Mouse (Mus musculus) brain, embryonic 14.5 days (tissue): ENCODE measurements around the gene Plekha4.

Source experiments
- CTCF ChIP-seq: fragments of 200-500 bp; IDR thresholded peaks from 2 replicates; pipeline ENCODE4 v1.5.1; 2012; ENCODE audit warnings: inconsistent platforms, mild to moderate bottlenecking, moderate library complexity, borderline replicate concordance; ENCODE audit not compliant: insufficient read depth, insufficient read length; ENCODE audit errors: extremely low read depth
- POLR2A ChIP-seq: fragments of 200-500 bp; IDR thresholded peaks from 2 replicates; pipeline ENCODE4 v1.6.1; 2012; ENCODE audit warnings: mild to moderate bottlenecking, inconsistent platforms, borderline replicate concordance; ENCODE audit not compliant: poor library complexity, insufficient read depth, insufficient read length, severe bottlenecking; ENCODE audit errors: extremely low read depth

GRCm38 (mm10) chr7:45589898-45590297, 63.8 kb downstream of the Plekha4 start:
- TF ChIP-seq POLR2A: no peak
- TF ChIP-seq CTCF: no peak
